Mouse (Mus musculus): Measurements from ENCODE around the gene Ppp1r10. TPM values are rescaled to one million over a fixed set of nuclear protein-coding genes. Genes with fewer than 3 reads are reported as not detected.

Gene Ppp1r10
- total RNA-seq, 2 experiments from 2014 or later, result 30.4 to 34.5 TPM

DNA sequence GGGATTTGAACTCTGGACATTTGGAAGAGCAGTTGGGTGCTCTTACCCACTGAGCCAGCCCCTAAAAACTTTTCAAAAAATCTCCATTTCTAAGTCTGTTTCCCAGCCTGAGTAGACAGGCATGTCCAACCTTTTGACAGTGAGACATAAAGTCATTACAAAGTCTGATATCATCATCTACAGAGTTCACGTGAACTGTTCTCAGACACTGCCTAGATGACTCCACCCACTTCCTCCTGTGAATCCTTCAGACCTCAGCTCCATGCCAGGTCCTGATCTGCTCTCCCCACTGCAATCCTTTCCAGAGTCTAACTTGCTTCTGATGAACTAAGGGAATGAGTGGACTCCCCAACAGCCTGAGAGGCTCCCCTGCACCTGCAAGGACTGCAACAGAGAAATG, 55.9 kb downstream of the Ppp1r10 start:
- intact Hi-C loops (cut with DNase I), result no loop called here

GRCm38 (mm10) chr17:35978811-35979400, 62.7 kb downstream of the Ppp1r10 start:
- no peak for DNase-seq (ENCODE audit: low spot score)
- intact Hi-C loops (cut with DNase I), result loop anchor here (2.0 kb wide), 1 partner anchor 14 kb away; no protein-coding TSS in a partner anchor

More for the DNA sequence above, 55.9 kb downstream of the Ppp1r10 start:
- no peak for DNase-seq (ENCODE audit: low spot score)

- DNase-seq (ENCODE audit: low spot score), result peak; percentile 85
- intact Hi-C loops (cut with DNase I), result loop anchor here (2.0 to 10.0 kb wide), 3 partner anchors 15 to 145 kb away; partner anchors contain the start of gene Tubb5
Measured at GRCm38 (mm10) chr17:35979401-35980362, 63.4 kb downstream of the Ppp1r10 start, which contains the start of the genes Gnl1 and Prr3. Gene Gnl1, plus strand, starts transcription at chr17:35979851. Gene Prr3, minus strand, starts transcription at chr17:35980236.

DNA sequence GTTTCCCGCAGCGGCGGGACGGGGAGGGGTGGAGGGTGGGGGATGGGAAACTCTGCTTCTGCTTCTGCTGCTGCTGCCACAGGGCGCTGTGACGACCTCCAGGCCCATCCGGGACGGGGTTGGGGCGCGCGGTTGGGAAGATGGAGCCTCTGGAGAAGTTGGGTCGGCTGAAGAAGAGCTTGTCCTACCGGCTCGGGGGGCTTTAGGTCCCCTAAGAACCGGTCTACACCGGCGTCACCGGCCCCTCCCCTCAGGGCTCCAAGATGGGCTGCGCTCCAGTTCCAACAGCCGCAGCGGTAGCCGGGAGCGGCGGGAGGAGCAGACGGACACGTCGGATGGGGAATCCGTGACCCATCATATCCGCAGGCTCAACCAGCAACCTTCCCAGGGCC, 64.1 kb downstream of the Ppp1r10 start:
- intact Hi-C loops (cut with DNase I), result loop anchor here (5.0 to 10.0 kb wide), 2 partner anchors 58 to 146 kb away; partner anchors contain the start of gene Tubb5
- DNase-seq (ENCODE audit: low spot score), result peak; percentile 44

DNA sequence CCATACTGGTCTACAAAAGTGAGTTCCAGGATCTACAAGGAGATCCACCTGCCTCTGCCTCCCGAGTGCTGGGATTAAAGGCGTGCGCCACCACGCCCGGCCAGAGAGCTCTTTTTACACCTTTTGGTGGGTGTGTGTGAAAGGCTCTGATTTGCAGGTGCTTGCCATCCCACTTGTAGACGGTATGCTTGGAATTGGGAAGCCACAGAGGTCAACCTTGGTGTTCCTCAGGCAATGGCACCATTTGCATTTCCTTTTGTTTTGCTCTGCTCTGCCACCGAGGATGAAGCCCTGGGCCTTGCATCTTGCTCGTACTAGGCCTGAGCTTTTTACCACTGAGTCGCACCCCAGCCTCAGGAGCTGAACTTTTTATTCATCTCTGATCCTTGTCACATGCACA, 65.5 kb downstream of the Ppp1r10 start:
- no peak for DNase-seq (ENCODE audit: low spot score)
- intact Hi-C loops (cut with DNase I), result loop anchor here (5.0 to 10.0 kb wide), 2 partner anchors 59 to 147 kb away; partner anchors contain the start of gene Tubb5

Small RNA genes within 50 kb of the gene (microRNA-seq; reads per million reads assigned to microRNA genes)
- gene Gm28033, result 0.83 reads per million
- gene Mir1894, result not detected
- 60.6 reads per million, percentile 51 among the genes with 10 or more reads in this experiment for gene Mir877

Other genes with a start within 250 kb of the Ppp1r10 start
- 10 to 100 TPM; 32.3 TPM for gene Vars2, start 248.8 kb upstream of the Ppp1r10 start, total RNA-seq (2021)
- 10 to 100 TPM; 17.5 to 18.3 TPM for gene Gtf2h4, start 242.7 kb upstream of the Ppp1r10 start, total RNA-seq (2021)
- 10 to 100 TPM; 33.1 to 41.7 TPM for gene Ddr1, start 211.8 kb upstream of the Ppp1r10 start, total RNA-seq (2021)
- gene Ier3, start 94.8 kb upstream of the Ppp1r10 start, total RNA-seq (2021), result 10 to 100 TPM; 21.7 to 39.7 TPM
- 100 to 1,000 TPM; 125 to 141 TPM for gene Flot1, start 93.2 kb upstream of the Ppp1r10 start, total RNA-seq (2021)
- 100 to 1,000 TPM; 102 to 103 TPM for gene Tubb5, start 78.1 kb upstream of the Ppp1r10 start, total RNA-seq (2021)
- 10 to 100 TPM; 11.8 to 14.6 TPM for gene Mdc1, start 74.9 kb upstream of the Ppp1r10 start, total RNA-seq (2021)
- 1 to 10 TPM; 2.3 to 2.8 TPM for gene Nrm, start 55.1 kb upstream of the Ppp1r10 start, total RNA-seq (2021)
- gene Ppp1r18, start 50.8 kb upstream of the Ppp1r10 start, total RNA-seq (2021), result 10 to 100 TPM; 11.9 to 16.6 TPM
- 10 to 100 TPM; 19.2 to 20.1 TPM for gene Dhx16, start 36.6 kb upstream of the Ppp1r10 start, total RNA-seq (2021)
- gene 2310061I04Rik, start 19.0 kb upstream of the Ppp1r10 start, total RNA-seq (2021), result 100 to 1,000 TPM; 112 to 116 TPM
- gene Atat1, start 6.4 kb upstream of the Ppp1r10 start, total RNA-seq (2021), result 1 to 10 TPM; 7.7 TPM
- gene Mrps18b, start within 50 bp of the Ppp1r10 start, total RNA-seq (2021), result 10 to 100 TPM; 51.7 to 55.3 TPM
- gene Abcf1, start 53.3 kb downstream of the Ppp1r10 start, total RNA-seq (2021), result 10 to 100 TPM; 64.2 to 66.6 TPM
- 10 to 100 TPM; 26.4 to 26.6 TPM for gene Gnl1, start 63.4 kb downstream of the Ppp1r10 start, total RNA-seq (2021)
- gene Prr3, start 63.8 kb downstream of the Ppp1r10 start, total RNA-seq (2021), result 1 to 10 TPM; 3.8 to 4.4 TPM
- gene H2-T24, start 104.1 kb downstream of the Ppp1r10 start, total RNA-seq (2021), result 1 to 10 TPM; 7.4 to 7.5 TPM
- gene H2-T23, start 116.4 kb downstream of the Ppp1r10 start, total RNA-seq (2021), result 10 to 100 TPM; 20.2 to 25.6 TPM
- gene H2-T22, start 126.3 kb downstream of the Ppp1r10 start, total RNA-seq (2021), result 1 to 10 TPM; 7.4 to 7.8 TPM
- not detected for gene Gm6034, start 126.5 kb downstream of the Ppp1r10 start, total RNA-seq (2021)
- 1 to 10 TPM; 2.6 to 2.9 TPM for gene Gm11127, start 141.9 kb downstream of the Ppp1r10 start, total RNA-seq (2021)
- gene Gm19684, start 205.2 kb downstream of the Ppp1r10 start, total RNA-seq (2021), result not detected
- not detected for gene Gm7030, start 213.0 kb downstream of the Ppp1r10 start, total RNA-seq (2021)

All from heart, postnatal 25 days (tissue).